Mouse (Mus musculus): ENCODE results near the gene Itgb5.

GRCm38 (mm10) chr16:33950830-33951229, 121.4 kb downstream of the Itgb5 start:
- TF ChIP-seq CTCF (IDR thresholded peaks at IDR 0.05; ENCODE audit: insufficient read depth, low read length) (peak; percentile 83), POLR2A (IDR thresholded peaks at IDR 0.05; ENCODE audit: borderline replicate concordance, extremely low read depth, low read depth, low read length) (no peak)

Data from lung, adult 2 months (tissue).